Mouse (Mus musculus) intestine, embryonic 15.5 days (tissue): Measurements from ENCODE around the gene Prorsd1. TPM values are rescaled to one million over a fixed set of nuclear protein-coding genes. Genes with fewer than 3 reads are reported as not detected.
A peak's percentile ranks its signal among the peaks of the same experiment; 100 is the strongest.
"Not testable (repeated sequence)": the region's sequence is repeated elsewhere in the genome, so short reads cannot be mapped to it uniquely, and the experiment has no call there.

ENCODE experiments used
- ATAC-seq: fragments of 200-750 bp; cut with Nextera tagmentation; 2 replicates; pipeline ENCODE4 v1.8.0; 2017; ENCODE audit warnings: moderate TSS enrichment, moderate library complexity
- H3K27ac ChIP-seq: fragments of 300-500 bp; sonication (generic); 2 replicates; pipeline ENCODE4 v1.5.1; 2015; ENCODE audit warnings: mild to moderate bottlenecking, inconsistent platforms
- H3K27me3 ChIP-seq: fragments of 300-500 bp; sonication (generic); replicated peaks from 2 replicates; pipeline ENCODE4 v1.6.1; 2015; ENCODE audit warnings: inconsistent platforms
- H3K36me3 ChIP-seq: fragments of 300-500 bp; sonication (generic); 2 replicates; pipeline ENCODE4 v1.6.1; 2015; ENCODE audit warnings: inconsistent platforms
- H3K4me1 ChIP-seq: fragments of 300-500 bp; sonication (generic); replicated peaks from 2 replicates; pipeline ENCODE4 v1.6.1; 2015; ENCODE audit warnings: inconsistent platforms
- H3K4me2 ChIP-seq: fragments of 300-500 bp; sonication (generic); replicated peaks from 2 replicates; pipeline ENCODE4 v1.6.1; 2015; ENCODE audit warnings: mild to moderate bottlenecking, inconsistent platforms
- H3K4me3 ChIP-seq: fragments of 300-500 bp; sonication (generic); replicated peaks from 2 replicates; pipeline ENCODE4 v1.5.1; 2015; ENCODE audit warnings: inconsistent platforms
- H3K9ac ChIP-seq: fragments of 300-500 bp; sonication (generic); 2 replicates; pipeline ENCODE4 v1.6.1; 2015; ENCODE audit warnings: inconsistent platforms
- H3K9me3 ChIP-seq: fragments of 300-500 bp; sonication (generic); 2 replicates; pipeline ENCODE4 v1.6.1; 2016; ENCODE audit warnings: inconsistent platforms
- whole genome bisulfite sequencing: fragments of 180-500 bp; shearing (Covaris S2); methylation state at CpG from one replicate; pipeline ENCODE4 v1.1.7; 2015; 5-methylcytosine and 5-hydroxymethylcytosine counted together
- polyA plus RNA-seq: library from polyadenylated mRNA; unstranded; fragments of >200 nt; fragmentation: Nextera tagmentation; extraction: Ambion mirVana; gene quantifications from 2 replicates; pipeline ENCODE4 v1.2.1, GENCODE M21; 2015

Gene Prorsd1
- 22.4 and 24.0 TPM in 2 replicates for polyA plus RNA-seq

DNA sequence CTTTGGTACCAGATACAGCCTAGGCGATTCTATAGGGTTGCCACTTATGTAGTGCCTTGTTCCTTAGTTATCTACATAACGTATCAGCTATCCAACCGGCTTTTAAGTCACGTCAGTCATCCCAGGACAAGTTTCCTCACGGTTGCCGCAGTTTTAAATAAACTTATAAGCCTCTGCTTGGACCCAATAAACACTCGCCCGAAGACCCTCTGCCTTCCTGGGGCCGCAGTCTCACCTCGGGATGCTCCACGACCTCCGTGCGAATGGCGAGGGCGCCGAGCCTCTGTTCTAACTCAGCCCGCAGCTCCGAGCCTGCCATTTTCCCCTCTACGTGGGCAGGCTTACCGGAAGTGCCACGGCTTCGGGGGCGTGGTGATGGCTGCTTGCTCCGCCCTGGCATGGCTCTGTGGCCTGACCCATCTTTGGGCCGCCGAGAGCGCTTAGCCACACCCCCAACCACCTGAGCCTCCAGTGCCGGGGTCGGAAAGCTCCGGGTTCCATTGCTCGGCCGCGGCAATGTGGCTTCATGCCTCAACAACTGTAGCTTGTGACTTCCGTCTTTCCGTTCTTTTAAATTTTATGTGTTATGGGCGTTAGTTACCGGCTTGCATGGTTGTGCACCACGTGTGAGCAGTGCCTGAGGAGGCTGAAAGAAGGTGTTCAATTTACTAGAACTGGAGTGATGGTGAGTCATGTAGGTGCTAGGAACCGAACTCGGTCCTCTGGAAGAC, at the start of gene Prorsd1:
TSS of gene Prorsd1 (minus strand) at position 352 of the 731 bp plus-strand sequence.
- ATAC-seq = peak; percentile 100
- peak within 1 kb of the TSS; percentile 56 for H3K4me3 ChIP-seq
- H3K27ac ChIP-seq = peak within 1 kb of the TSS; percentile 75
- 2% methylated on average over 40 of the region's 40 CpGs for WGBS
- H3K4me2 ChIP-seq = peak within 1 kb of the TSS; percentile 74
- H3K27me3 ChIP-seq = no peaks in the 10 kb centered on the region
- peak within 1 kb of the TSS; percentile 56 for H3K9ac ChIP-seq
- peaks cover 8% of the 10 kb centered on the region; the same call in 1 of the 2 replicates for H3K4me1 ChIP-seq
- no peaks in the 10 kb centered on the region for H3K36me3 ChIP-seq
- H3K9me3 ChIP-seq = no peaks in the 10 kb centered on the region

GRCm38 (mm10) chr11:29563406-29563805, 48.6 kb upstream of the Prorsd1 start:
- H3K27me3 ChIP-seq = no peaks in the 10 kb centered on the region
- 85% methylated on average over 2 of the region's 2 CpGs for WGBS
- no peak for ATAC-seq
- no peak overlapping the region for H3K27ac ChIP-seq
- no peaks in the 10 kb centered on the region for H3K9me3 ChIP-seq
- no peak overlapping the region for H3K4me3 ChIP-seq
- no peak overlapping the region for H3K4me2 ChIP-seq
- no peak overlapping the region for H3K9ac ChIP-seq
- no peaks in the 10 kb centered on the region for H3K4me1 ChIP-seq
- H3K36me3 ChIP-seq = no peaks in the 10 kb centered on the region

- 86% methylated on average over 3 of the region's 3 CpGs for WGBS
Observed at GRCm38 (mm10) chr11:29560990-29561389, 46.2 kb upstream of the Prorsd1 start.

GRCm38 (mm10) chr11:29560452-29560851, 45.6 kb upstream of the Prorsd1 start:
- Histone ChIP-seq H3K4me2 (no peak overlapping the region), H3K4me3 (no peak overlapping the region), H3K27me3 (no peaks in the 10 kb centered on the region), H3K4me1 (no peaks in the 10 kb centered on the region), H3K27ac (no peak overlapping the region), H3K36me3 (no peaks in the 10 kb centered on the region), H3K9ac (no peak overlapping the region), H3K9me3 (no peaks in the 10 kb centered on the region)
- WGBS = 86% methylated on average over 9 of the region's 9 CpGs
- no peak for ATAC-seq

More at GRCm38 (mm10) chr11:29560990-29561389, 46.2 kb upstream of the Prorsd1 start:
- ATAC-seq = no peak
- Histone ChIP-seq H3K36me3 (no peaks in the 10 kb centered on the region), H3K27ac (no peak overlapping the region), H3K9ac (no peak overlapping the region), H3K27me3 (no peaks in the 10 kb centered on the region), H3K4me3 (no peak overlapping the region), H3K4me2 (no peak overlapping the region), H3K9me3 (no peaks in the 10 kb centered on the region), H3K4me1 (no peaks in the 10 kb centered on the region)

- no peak overlapping the region for H3K4me2 ChIP-seq
- H3K36me3 ChIP-seq = peaks cover 3% of the 10 kb centered on the region
- H3K27ac ChIP-seq = no peak overlapping the region
- ATAC-seq = no peak
- H3K9me3 ChIP-seq = no peaks in the 10 kb centered on the region
- WGBS = 94% methylated on average over 1 of the region's 1 CpGs
- 0 out of 2 replicates have a peak, but pooled peaks cover 4% of the 10 kb centered on the region for H3K4me1 ChIP-seq
- no peak overlapping the region for H3K4me3 ChIP-seq
- H3K27me3 ChIP-seq = no peaks in the 10 kb centered on the region
- no peak overlapping the region for H3K9ac ChIP-seq
Observed at GRCm38 (mm10) chr11:29549425-29549778, 34.6 kb upstream of the Prorsd1 start.

- Histone ChIP-seq H3K4me2 (peak overlapping the region; percentile 70), H3K9ac (peak overlapping the region; percentile 78), H3K4me3 (peak overlapping the region; percentile 69), H3K27ac (no peak overlapping the region; the same call in 1 of the 2 replicates), H3K36me3 (peaks cover 7% of the 10 kb centered on the region), H3K9me3 (no peaks in the 10 kb centered on the region), H3K27me3 (no peaks in the 10 kb centered on the region), H3K4me1 (0 out of 2 replicates have a peak, but pooled peaks cover 4% of the 10 kb centered on the region)
- WGBS = 22% methylated on average over 23 of the region's 23 CpGs
- 0 out of 2 replicates have a peak, but pooled peaks have one; percentile 21 for ATAC-seq
Observed at GRCm38 (mm10) chr11:29548504-29549424, 33.9 kb upstream of the Prorsd1 start.

GRCm38 (mm10) chr11:29547752-29548503, 33.1 kb upstream of the Prorsd1 start, which contains the start of the genes Clhc1 and Rps27a:
Gene Clhc1 (plus strand): TSS chr11:29547950.
Gene Rps27a (minus strand): TSS chr11:29548109.
- peak; percentile 98 for ATAC-seq
- H3K27ac ChIP-seq = peak within 1 kb of the TSS; percentile 72
- H3K9me3 ChIP-seq = no peaks in the 10 kb centered on the region
- no peaks in the 10 kb centered on the region for H3K27me3 ChIP-seq
- H3K4me2 ChIP-seq = peak within 1 kb of the TSS; percentile 70
- under 1% methylated on average over 46 of the region's 46 CpGs for WGBS
- 0 out of 2 replicates have a peak, but pooled peaks cover 4% of the 10 kb centered on the region for H3K4me1 ChIP-seq
- peaks cover 7% of the 10 kb centered on the region for H3K36me3 ChIP-seq
- H3K4me3 ChIP-seq = peak within 1 kb of the TSS; percentile 69
- peak within 1 kb of the TSS; percentile 78 for H3K9ac ChIP-seq

DNA sequence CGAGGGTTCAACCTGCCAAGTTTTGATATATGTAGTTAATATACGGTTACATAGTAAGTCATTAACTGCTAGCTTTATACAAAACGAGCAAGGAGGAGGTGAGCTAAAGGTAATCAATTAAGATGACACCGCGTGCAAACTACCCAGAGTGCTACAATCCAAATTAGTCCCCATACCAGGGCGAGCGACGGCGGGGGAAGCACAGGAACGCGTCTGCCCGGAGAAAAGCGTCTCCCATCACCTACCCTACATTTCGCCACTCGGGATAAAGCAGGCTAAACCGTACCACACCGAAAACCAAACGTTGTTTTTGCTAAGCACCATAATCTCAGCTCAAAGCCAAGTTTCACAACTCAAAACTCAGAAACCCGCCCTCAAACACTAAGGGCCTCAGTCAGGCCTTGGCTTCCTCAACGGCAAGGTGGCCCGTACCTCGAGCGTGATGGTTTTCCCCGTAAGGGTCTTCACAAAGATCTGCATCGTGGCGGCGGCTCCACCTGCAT, 32.5 kb upstream of the Prorsd1 start:
- ATAC-seq = peak; percentile 18
- WGBS = under 1% methylated on average over 27 of the region's 27 CpGs

GRCm38 (mm10) chr11:29546762-29547161, 31.9 kb upstream of the Prorsd1 start:
- Histone ChIP-seq H3K9me3 (no peaks in the 10 kb centered on the region), H3K4me3 (peak overlapping the region; percentile 69), H3K4me1 (0 out of 2 replicates have a peak, but pooled peaks cover 4% of the 10 kb centered on the region), H3K36me3 (peaks cover 10% of the 10 kb centered on the region), H3K9ac (peak overlapping the region; percentile 78), H3K4me2 (peak overlapping the region; percentile 50), H3K27me3 (no peaks in the 10 kb centered on the region), H3K27ac (no peak overlapping the region)
- ATAC-seq = no peak
- WGBS = 12% methylated on average over 2 of the region's 2 CpGs

More for the DNA sequence above, 32.5 kb upstream of the Prorsd1 start:
- Histone ChIP-seq H3K27ac (peak overlapping the region; percentile 72), H3K4me1 (0 out of 2 replicates have a peak, but pooled peaks cover 4% of the 10 kb centered on the region), H3K9me3 (no peaks in the 10 kb centered on the region), H3K4me3 (peak overlapping the region; percentile 69), H3K36me3 (peaks cover 8% of the 10 kb centered on the region), H3K4me2 (peak overlapping the region; percentile 50), H3K9ac (peak overlapping the region; percentile 78), H3K27me3 (no peaks in the 10 kb centered on the region)

DNA sequence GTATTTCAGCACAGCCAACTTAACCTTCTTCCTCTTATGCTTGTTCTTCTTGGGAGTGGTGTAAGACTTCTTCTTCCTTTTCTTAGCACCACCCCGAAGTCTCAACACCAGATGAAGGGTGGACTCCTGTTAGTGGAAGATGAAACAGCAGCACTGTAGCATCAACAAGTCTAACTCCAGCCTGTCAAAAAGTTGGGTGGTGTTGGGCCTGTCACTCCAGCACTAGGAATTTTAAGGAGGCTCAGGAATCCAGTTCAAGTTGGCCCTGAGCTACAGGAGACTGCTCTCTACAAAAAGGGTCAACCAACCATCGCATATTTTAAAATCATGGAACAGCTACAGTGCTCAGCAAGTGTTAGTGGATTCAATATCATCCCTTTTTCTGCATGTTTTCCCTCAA, 31.5 kb upstream of the Prorsd1 start:
- not testable (repeated sequence) for H3K9me3 ChIP-seq, H3K27me3 ChIP-seq, H3K4me1 ChIP-seq, H3K27ac ChIP-seq, ATAC-seq
- Histone ChIP-seq H3K4me3 (peak overlapping the region; percentile 69; the same call in 1 of the 2 replicates), H3K36me3 (peaks cover 10% of the 10 kb centered on the region), H3K9ac (0 out of 2 replicates have a peak overlapping the region, but pooled peaks have one; percentile 78), H3K4me2 (peak overlapping the region; percentile 50)
- WGBS = 94% methylated on average over 2 of the region's 2 CpGs

GRCm38 (mm10) chr11:29545150-29545752, 30.4 kb upstream of the Prorsd1 start:
- not testable (repeated sequence) for H3K27me3 ChIP-seq, H3K9ac ChIP-seq, H3K27ac ChIP-seq, H3K9me3 ChIP-seq, ATAC-seq, H3K4me1 ChIP-seq, H3K4me3 ChIP-seq, H3K4me2 ChIP-seq
- WGBS = 88% methylated on average over 4 of the region's 4 CpGs
- peaks cover 10% of the 10 kb centered on the region for H3K36me3 ChIP-seq
